Mouse (Mus musculus) thymus, adult 2 months (tissue): ENCODE measurements around the gene Chdh.

Experiments
- CTCF ChIP-seq: fragments of 200-500 bp; IDR thresholded peaks from 2 replicates; pipeline ENCODE4 v1.5.1; 2012; ENCODE audit warnings: mild to moderate bottlenecking, control low read depth, low read length, moderate library complexity, borderline replicate concordance; ENCODE audit not compliant: control insufficient read depth, poor library complexity, insufficient read depth; ENCODE audit errors: extremely low read depth
- POLR2A ChIP-seq: fragments of 200-500 bp; IDR thresholded peaks from 2 replicates; pipeline ENCODE4 v1.6.1; 2012; ENCODE audit warnings: mild to moderate bottlenecking, low read length, control low read depth, moderate library complexity; ENCODE audit not compliant: control insufficient read depth, poor library complexity, insufficient read depth; ENCODE audit errors: extremely low read depth

GRCm38 (mm10) chr14:30017794-30018462 lies 9.1 kb downstream of the Chdh start:
- TF ChIP-seq CTCF (no peak), POLR2A (no peak)
